Mouse (Mus musculus): ENCODE results near the gene Ddrgk1.
"Not testable (repeated sequence)": the region's sequence is repeated elsewhere in the genome, so short reads cannot be mapped to it uniquely, and the experiment has no call there.

The Ddrgk1 gene

GRCm38 (mm10) chr2:130653760-130654159 lies 10.7 kb downstream of the Ddrgk1 start:
- no peak for DNase-seq (ENCODE audit: low read depth, low spot score)

GRCm38 (mm10) chr2:130653303-130653702 lies 11.2 kb downstream of the Ddrgk1 start:
- no peak for DNase-seq (ENCODE audit: low read depth, low spot score)

GRCm38 (mm10) chr2:130649028-130649427 lies 15.4 kb downstream of the Ddrgk1 start:
- DNase-seq (ENCODE audit: low read depth, low spot score): not testable (repeated sequence)

GRCm38 (mm10) chr2:130645198-130645597 lies 19.3 kb downstream of the Ddrgk1 start:
- no peak for DNase-seq (ENCODE audit: low read depth, low spot score)

GRCm38 (mm10) chr2:130642684-130643369 lies 21.6 kb downstream of the Ddrgk1 start, which contains the start of gene Lzts3:
Gene Lzts3 (minus strand): TSS chr2:130642803.
- no peak for DNase-seq (ENCODE audit: low read depth, low spot score)

- DNase-seq (ENCODE audit: low read depth, low spot score): no peak
Observed at GRCm38 (mm10) chr2:130642197-130642660, 22.2 kb downstream of the Ddrgk1 start.

GRCm38 (mm10) chr2:130641351-130642025 lies 23.0 kb downstream of the Ddrgk1 start:
- DNase-seq (ENCODE audit: low read depth, low spot score): no peak

- no peak for DNase-seq (ENCODE audit: low read depth, low spot score)
Observed at GRCm38 (mm10) chr2:130639276-130639675, 25.2 kb downstream of the Ddrgk1 start.

- no peak for DNase-seq (ENCODE audit: low read depth, low spot score)
Observed at GRCm38 (mm10) chr2:130638101-130638611, 26.3 kb downstream of the Ddrgk1 start.

- no peak for DNase-seq (ENCODE audit: low read depth, low spot score)
Observed at GRCm38 (mm10) chr2:130635847-130636246, 28.6 kb downstream of the Ddrgk1 start.

GRCm38 (mm10) chr2:130634739-130635411 lies 29.6 kb downstream of the Ddrgk1 start:
- no peak for DNase-seq (ENCODE audit: low read depth, low spot score)

GRCm38 (mm10) chr2:130634006-130634738 lies 30.3 kb downstream of the Ddrgk1 start:
- DNase-seq (ENCODE audit: low read depth, low spot score): no peak

GRCm38 (mm10) chr2:130632887-130633675 lies 31.4 kb downstream of the Ddrgk1 start:
- no peak for DNase-seq (ENCODE audit: low read depth, low spot score)

GRCm38 (mm10) chr2:130632416-130632815 lies 32.0 kb downstream of the Ddrgk1 start:
- no peak for DNase-seq (ENCODE audit: low read depth, low spot score)

- DNase-seq (ENCODE audit: low read depth, low spot score): no peak
Observed at GRCm38 (mm10) chr2:130629839-130630203, 34.6 kb downstream of the Ddrgk1 start, which contains the start of the genes Fastkd5 and Ubox5. Gene Fastkd5 (minus strand): TSS chr2:130630027. Gene Ubox5 (minus strand): TSS chr2:130630038.

GRCm38 (mm10) chr2:130629080-130629838 lies 35.2 kb downstream of the Ddrgk1 start:
- DNase-seq (ENCODE audit: low read depth, low spot score): no peak

GRCm38 (mm10) chr2:130628424-130628823 lies 36.0 kb downstream of the Ddrgk1 start:
- no peak for DNase-seq (ENCODE audit: low read depth, low spot score)

GRCm38 (mm10) chr2:130618972-130619371 lies 45.5 kb downstream of the Ddrgk1 start:
- DNase-seq (ENCODE audit: low read depth, low spot score): no peak

- no peak for DNase-seq (ENCODE audit: low read depth, low spot score)
Observed at GRCm38 (mm10) chr2:130613091-130613490, 51.4 kb downstream of the Ddrgk1 start.

Measured in WW6 (cell line).